Mouse (Mus musculus) B cell, adult 2 months (primary cell): ENCODE measurements around the gene Rergl.

Experiments
- DNase-seq, 2 experiments: peaks; one replicate each; pipeline ENCODE4 v3.0.0; 2022

Gene Rergl

GRCm38 (mm10) chr6:139501876-139502275, at the start of gene Rergl:
Gene Rergl (minus strand): TSS chr6:139501976.
- no peak for DNase-seq

- no peak for DNase-seq
Measured at GRCm38 (mm10) chr6:139538469-139538868, 36.7 kb upstream of the Rergl start.

GRCm38 (mm10) chr6:139525406-139525805, 23.6 kb upstream of the Rergl start:
- no peak for DNase-seq

GRCm38 (mm10) chr6:139524288-139524687, 22.5 kb upstream of the Rergl start:
- DNase-seq: no peak

GRCm38 (mm10) chr6:139514938-139515510, 13.2 kb upstream of the Rergl start:
- DNase-seq: no peak

GRCm38 (mm10) chr6:139479730-139480129, 22.0 kb downstream of the Rergl start:
- DNase-seq: no peak

GRCm38 (mm10) chr6:139464980-139465379, 36.8 kb downstream of the Rergl start:
- no peak for DNase-seq

GRCm38 (mm10) chr6:139464292-139464691, 37.5 kb downstream of the Rergl start:
- DNase-seq: no peak

GRCm38 (mm10) chr6:139461094-139461493, 40.7 kb downstream of the Rergl start:
- no peak for DNase-seq

- DNase-seq: no peak
Measured at GRCm38 (mm10) chr6:139460470-139460869, 41.3 kb downstream of the Rergl start.

- no peak for DNase-seq
Measured at GRCm38 (mm10) chr6:139443999-139444398, 57.8 kb downstream of the Rergl start.
